Mouse (Mus musculus) CH12F3 (cell line): ENCODE measurements around the gene Megf9.

Experiments
- in situ Hi-C: fragments of 300-500 bp; cut with MboI; formaldehyde crosslinking; loops from 2 replicates; pipeline ENCODE4 v1.14.3; 2020; ENCODE audit warnings: low sequenced_read_pairs

The Megf9 gene

GRCm38 (mm10) chr4:70534891-70535269 is at the start of gene Megf9:
Megf9 (minus strand) TSS chr4:70534995.
- in situ Hi-C loops, result no loop called here

GRCm38 (mm10) chr4:70579654-70580053 is 44.9 kb upstream of the Megf9 start:
- in situ Hi-C loops, result loop anchor here (25.0 kb wide), 1 partner anchor 117 kb away; no protein-coding TSS in a partner anchor

DNA sequence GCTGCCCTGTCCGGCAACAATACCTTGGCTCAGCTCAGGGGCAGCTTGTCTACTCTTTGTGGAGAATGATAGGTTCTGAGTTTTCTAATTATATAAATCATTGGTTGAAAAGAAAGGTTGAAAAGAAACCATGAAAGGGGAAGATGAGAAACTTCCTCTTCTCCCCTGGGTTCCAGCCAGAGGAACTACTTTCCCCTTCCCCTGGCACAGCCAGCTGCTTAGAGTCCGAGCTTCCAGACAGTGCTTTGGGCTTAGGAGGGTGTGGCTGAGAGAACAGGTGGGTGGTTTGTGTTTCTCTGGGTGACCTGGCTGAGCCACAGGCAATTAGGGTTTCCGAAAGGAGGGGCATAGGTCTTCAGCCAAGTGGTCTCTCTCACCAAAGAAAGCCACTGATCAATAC is 43.5 kb upstream of the Megf9 start:
- in situ Hi-C loops, result loop anchor here (25.0 kb wide), 1 partner anchor 116 kb away; no protein-coding TSS in a partner anchor

- in situ Hi-C loops, result loop anchor here (25.0 kb wide), 1 partner anchor 114 kb away; no protein-coding TSS in a partner anchor
Measured at GRCm38 (mm10) chr4:70576096-70576495, 41.3 kb upstream of the Megf9 start.

GRCm38 (mm10) chr4:70573926-70574325 is 39.1 kb upstream of the Megf9 start:
- in situ Hi-C loops, result no loop called here

DNA sequence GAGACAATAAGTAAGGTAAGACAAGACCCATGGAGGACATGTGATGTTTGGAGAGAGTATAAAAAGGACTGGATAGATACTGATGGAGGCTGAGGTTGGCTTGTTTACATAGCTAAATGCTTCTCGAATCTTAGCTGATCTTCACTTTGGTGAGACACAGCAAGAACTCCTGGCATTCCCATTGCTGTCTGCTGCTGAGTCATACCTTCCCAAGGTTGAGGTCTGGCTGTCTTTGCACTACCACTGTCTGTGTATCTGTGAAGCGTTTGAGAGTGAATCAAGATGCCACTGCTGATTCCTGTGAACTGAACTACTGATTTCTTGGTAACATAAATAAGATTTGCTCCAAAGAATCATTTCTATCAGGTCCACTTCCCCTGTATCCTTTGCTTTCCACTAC is 19.1 kb upstream of the Megf9 start:
- in situ Hi-C loops, result no loop called here

DNA sequence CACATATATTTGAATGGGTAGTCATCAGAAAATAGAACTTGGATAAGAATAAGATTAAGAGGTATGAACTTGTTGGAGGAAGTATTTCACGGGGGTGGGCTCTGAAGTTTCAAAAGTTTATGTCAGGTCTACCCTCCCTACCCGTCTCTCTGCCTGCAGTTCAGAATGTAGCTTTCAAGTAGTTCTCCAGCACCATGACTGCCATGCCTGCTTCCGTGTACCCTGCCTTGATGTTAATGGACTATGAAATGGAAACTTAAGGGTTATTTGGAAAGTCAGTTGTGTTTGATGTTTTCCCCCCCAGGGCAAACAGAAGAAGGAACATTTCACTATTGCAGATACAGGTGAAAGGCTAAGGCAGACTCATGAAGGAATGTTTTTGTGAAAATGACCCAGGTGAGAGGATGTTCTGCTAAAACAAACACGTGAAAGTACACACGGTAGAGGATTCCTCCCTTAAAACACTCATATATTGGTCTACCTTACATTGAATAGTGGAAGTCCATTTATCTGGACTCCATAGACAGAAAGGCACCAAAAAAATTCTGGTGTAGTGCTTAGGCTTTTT is 18.5 kb upstream of the Megf9 start:
- in situ Hi-C loops, result no loop called here

DNA sequence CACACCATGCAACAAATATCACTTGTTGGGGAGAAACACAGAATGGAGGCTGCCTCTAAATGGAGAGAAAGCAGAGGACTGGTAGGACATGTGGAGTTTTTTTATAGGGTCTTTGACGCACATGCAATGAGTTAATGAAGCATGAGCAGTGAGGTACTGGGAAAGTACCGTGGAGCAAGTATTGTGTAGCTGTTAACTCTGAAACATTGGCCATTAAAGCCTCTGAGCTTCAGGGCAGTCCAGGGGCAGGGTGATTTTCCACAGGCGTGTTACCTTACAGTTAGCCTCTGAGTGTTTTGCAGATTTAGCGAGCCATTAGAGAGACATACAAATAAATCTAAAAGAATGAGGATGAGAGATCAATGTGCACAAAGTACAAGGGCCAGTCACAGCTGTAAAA is 17.3 kb upstream of the Megf9 start:
- in situ Hi-C loops, result no loop called here

GRCm38 (mm10) chr4:70547411-70548148 is 12.8 kb upstream of the Megf9 start:
- in situ Hi-C loops, result no loop called here

DNA sequence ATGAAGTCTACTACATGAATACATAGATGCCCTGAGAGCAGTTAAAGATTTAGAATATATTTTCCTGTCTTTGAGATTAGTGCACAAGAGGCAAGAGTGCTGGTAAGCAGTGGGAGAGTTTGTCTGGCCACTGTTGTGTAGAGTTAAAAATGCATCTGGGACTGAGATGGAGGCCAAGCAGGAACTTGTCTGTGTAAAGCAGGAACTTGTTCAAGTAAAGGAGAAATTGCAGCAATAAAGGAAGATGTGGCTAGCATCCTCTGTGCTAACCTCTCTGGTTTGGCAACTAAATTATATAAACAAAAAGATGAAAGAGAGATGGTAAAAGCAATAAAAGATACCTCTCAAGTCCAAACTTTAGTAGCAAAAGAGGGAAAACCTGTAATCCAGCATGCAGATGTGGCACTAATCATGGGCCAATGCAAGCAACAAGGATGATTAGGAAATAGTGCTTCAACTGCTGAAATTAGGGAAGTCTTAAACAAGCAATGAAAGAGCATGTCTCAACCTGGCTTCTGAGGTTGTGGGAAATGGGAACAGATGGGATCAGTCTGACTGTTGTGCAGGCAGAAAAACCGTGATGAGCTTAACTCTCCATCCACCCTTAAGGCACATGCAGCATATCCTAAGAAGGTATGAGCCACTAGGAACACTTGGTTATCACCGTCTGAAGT is 11.2 kb upstream of the Megf9 start:
- in situ Hi-C loops, result no loop called here

GRCm38 (mm10) chr4:70544390-70544789 is 9.6 kb upstream of the Megf9 start:
- in situ Hi-C loops, result no loop called here

GRCm38 (mm10) chr4:70542387-70542786 is 7.6 kb upstream of the Megf9 start:
- in situ Hi-C loops, result no loop called here

DNA sequence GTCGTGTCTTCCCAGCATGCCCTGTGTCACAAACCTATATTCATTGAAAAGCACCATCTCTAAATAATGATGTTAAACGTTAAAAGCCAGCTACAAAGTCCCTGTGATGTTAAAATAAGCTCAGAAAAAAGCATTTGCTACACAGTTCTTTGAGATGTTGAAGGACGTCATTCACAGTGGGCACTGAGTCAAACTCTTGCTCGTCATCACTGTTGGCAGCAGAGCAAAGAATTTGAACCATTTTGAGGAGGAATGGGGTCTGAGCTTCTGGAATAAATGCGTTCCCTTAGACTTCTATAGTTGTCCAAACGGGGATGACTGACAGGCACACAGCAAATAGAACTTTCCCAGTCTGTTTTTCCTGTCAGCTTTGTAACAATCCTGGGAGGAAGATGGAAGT is 5.9 kb upstream of the Megf9 start:
- in situ Hi-C loops, result no loop called here

DNA sequence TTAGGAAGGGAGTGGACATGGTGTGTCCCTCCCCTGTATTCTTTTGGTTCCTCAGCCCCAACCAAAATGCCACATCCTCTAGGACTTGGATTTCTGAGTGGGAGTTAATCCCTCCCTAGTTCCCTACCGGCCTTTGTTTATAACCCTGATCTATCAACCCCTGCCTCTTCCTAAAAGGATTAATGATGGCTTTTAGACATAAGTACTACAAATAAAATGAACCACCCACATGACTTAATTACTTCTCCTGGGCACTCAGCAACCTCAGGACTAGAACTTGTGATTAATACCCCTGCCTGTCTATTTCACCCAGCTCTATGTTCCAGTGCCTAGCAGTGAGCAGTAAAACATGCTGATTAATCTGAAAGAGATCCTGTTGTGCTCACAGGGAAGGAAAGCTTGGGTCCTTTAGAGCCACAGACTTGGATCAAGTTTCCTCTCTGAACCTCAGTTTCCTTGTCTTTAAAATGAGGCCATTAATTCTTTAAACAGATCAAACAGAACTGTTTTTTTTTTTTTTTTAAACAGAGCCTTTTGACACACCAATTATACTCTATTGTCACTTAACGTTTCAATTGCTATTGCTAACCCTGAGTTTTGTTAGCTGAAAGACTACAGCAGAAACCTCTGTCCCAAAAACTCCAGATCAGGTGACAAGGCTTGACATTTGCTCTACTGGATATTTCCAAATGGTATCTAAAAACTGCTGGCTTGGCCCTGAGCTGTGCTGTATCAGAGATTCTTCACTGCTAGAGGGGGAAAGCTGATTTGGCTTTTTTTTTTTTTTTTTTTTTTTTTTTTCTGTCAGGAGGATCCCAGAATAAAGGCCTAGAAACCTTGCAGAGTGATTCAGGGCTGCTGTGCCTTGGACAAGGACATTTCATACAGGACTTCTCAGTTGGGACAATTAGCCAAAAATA is 2.1 kb upstream of the Megf9 start:
- in situ Hi-C loops, result no loop called here

- in situ Hi-C loops, result no loop called here
Measured at GRCm38 (mm10) chr4:70535711-70536311, 1.0 kb upstream of the Megf9 start.

DNA sequence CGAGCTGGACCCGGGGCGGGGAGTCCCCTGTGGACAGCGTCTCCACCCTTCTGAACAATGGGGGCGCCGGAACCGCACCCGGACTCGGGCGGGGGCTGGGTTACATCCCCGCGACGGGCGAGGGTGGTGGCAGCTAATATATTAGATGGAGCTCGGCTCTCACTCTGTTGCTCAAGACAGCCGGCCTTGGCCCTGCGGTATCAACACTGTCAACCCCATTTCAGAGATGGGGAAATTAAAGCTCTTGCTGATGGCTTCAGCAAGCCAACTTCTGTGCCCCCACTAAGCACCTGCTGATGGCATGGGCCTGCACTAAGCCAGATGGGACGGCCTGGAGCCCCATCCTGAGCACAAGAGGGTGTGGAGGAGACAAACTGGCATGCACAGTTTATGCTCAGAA is 494 bp upstream of the Megf9 start:
- in situ Hi-C loops, result no loop called here

GRCm38 (mm10) chr4:70534078-70534890 is 511 bp downstream of the Megf9 start:
- in situ Hi-C loops, result no loop called here

- in situ Hi-C loops, result no loop called here
Measured at GRCm38 (mm10) chr4:70533056-70533805, 1.6 kb downstream of the Megf9 start.

DNA sequence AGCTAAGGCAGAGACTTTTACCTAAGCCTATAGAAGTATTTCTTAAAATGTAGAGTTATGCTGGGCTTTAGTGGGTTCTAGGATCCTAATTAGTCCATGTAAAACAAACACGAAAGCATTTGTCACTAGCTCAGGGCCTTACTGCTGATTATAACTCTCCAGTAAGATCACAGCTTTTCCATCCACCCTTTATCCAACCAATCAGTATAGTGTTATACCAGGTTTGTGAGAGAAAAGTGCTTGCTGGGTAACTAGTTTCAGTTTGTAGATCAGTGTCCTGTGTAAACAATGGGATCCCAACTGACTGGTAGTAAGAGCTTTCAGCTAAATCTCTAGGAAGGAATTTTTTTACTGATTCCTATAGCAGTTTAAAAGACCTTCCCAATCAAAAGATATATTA is 3.8 kb downstream of the Megf9 start:
- in situ Hi-C loops, result no loop called here
